In the genomic region with DNA sequence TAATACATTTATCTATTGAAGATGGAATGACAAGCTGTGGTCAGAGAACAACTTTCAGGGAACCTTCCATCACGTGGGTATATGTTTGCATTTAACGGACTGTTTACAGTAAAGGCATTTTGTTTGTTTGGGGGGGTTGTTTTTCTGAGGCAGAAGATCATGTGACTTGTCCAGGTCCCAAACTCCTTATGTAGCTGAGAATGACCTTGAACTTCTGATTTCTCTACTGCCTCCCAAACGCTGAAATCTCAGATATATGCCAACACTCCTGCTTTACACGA, we compare ENCODE assay signal across 9 mouse cellular contexts. TPM values are rescaled to one million over a fixed set of nuclear protein-coding genes. Genes with fewer than 3 reads are reported as not detected.
DNase-seq lines count a peak whose midpoint lies in the region; ATAC-seq and TF ChIP-seq lines count a peak whose summit lies in the region.
"Had no signal": no experiment of that assay in that cellular context is flagged by ENCODE, and none has a peak within 500 bp of the region (broad histone marks: within the 10 kb centered on the region; RNA-seq: fewer than 3 reads in every experiment).

No protein-coding gene starts in this region.

- H3K4me2 ChIP-seq in heart, embryonic 13.5 days: peak overlapping the region; percentile 89
- H3K4me2 ChIP-seq in forebrain, embryonic 15.5 days (replicated peaks): peak overlapping the region; percentile 70
- peak overlapping the region; percentile 85 for H3K4me2 ChIP-seq in liver, embryonic 16.5 days (ENCODE audit: low read depth, low read length)

- no peak overlapping the region for H3K27ac ChIP-seq in heart, embryonic 13.5 days (replicated peaks)
- peak overlapping the region; percentile 49 for H3K27ac ChIP-seq in ES-Bruce4 (ENCODE audit: insufficient read depth, low read length)
- H3K27ac ChIP-seq in forebrain, embryonic 15.5 days (replicated peaks): no peak overlapping the region
- H3K27ac ChIP-seq in liver, embryonic 16.5 days (ENCODE audit: low read length): no peak overlapping the region
- H3K27ac ChIP-seq in thymus, adult 2 months (ENCODE audit: control insufficient read depth, insufficient read depth, low read length): no peak overlapping the region

- H3K4me3 ChIP-seq in heart, embryonic 13.5 days: peak overlapping the region; percentile 98
- H3K4me3 ChIP-seq in ES-Bruce4 (ENCODE audit: low read depth, low read length): peak overlapping the region; percentile 21; the same call in 1 of the 2 replicates
- peak overlapping the region; percentile 73 for H3K4me3 ChIP-seq in forebrain, embryonic 15.5 days
- peak overlapping the region; percentile 97 for H3K4me3 ChIP-seq in liver, embryonic 16.5 days (ENCODE audit: low read depth, low read length)
- H3K4me3 ChIP-seq in thymus, adult 2 months (ENCODE audit: control insufficient read depth, insufficient read depth, low read length): no peak overlapping the region

- peaks cover 17% of the 10 kb centered on the region for H3K4me1 ChIP-seq in heart, embryonic 13.5 days
- no peaks in the 10 kb centered on the region for H3K4me1 ChIP-seq in ES-Bruce4 (ENCODE audit: control insufficient read depth, insufficient read depth, low read length)
- peaks cover 14% of the 10 kb centered on the region for H3K4me1 ChIP-seq in forebrain, embryonic 15.5 days
- H3K4me1 ChIP-seq in liver, embryonic 16.5 days (ENCODE audit: control insufficient read depth, low read depth, low read length): peaks cover 16% of the 10 kb centered on the region
- peaks cover 2% of the 10 kb centered on the region; the same call in 1 of the 2 replicates for H3K4me1 ChIP-seq in thymus, adult 2 months (replicated peaks; ENCODE audit: control insufficient read depth, insufficient read depth, low read length)

- no peak for TF ChIP-seq EP300 in ES-Bruce4 (IDR thresholded peaks at IDR 0.05; ENCODE audit: insufficient read depth, low read depth, low read length)

- DNase-seq in heart, postnatal 25 days (ENCODE audit: low spot score): no peak
- DNase-seq in thymus, adult 2 months: no peak
- no peak for DNase-seq in urinary bladder, postnatal 10 days (ENCODE audit: low spot score)
- no peak for DNase-seq in lung, postnatal 36 days

- TF ChIP-seq POLR2A in ES-Bruce4 (IDR thresholded peaks at IDR 0.05; ENCODE audit: insufficient read depth, low read length): no peak
- no peak for TF ChIP-seq POLR2A in thymus, adult 2 months (IDR thresholded peaks at IDR 0.05; ENCODE audit: control insufficient read depth, extremely low read depth, insufficient read depth, low read length, poor library complexity)

- TF ChIP-seq CTCF in ES-Bruce4 (IDR thresholded peaks at IDR 0.05; ENCODE audit: low read depth, low read length): no peak
- TF ChIP-seq CTCF in thymus, adult 2 months (IDR thresholded peaks at IDR 0.05; ENCODE audit: borderline replicate concordance, control insufficient read depth, extremely low read depth, insufficient read depth, low read length, poor library complexity): no peak

- no peaks in the 10 kb centered on the region for H3K27me3 ChIP-seq in heart, embryonic 13.5 days (replicated peaks)
- no peaks in the 10 kb centered on the region for H3K27me3 ChIP-seq in ES-Bruce4 (ENCODE audit: control insufficient read depth, insufficient read depth, low read length, poor library complexity, severe bottlenecking)
- H3K27me3 ChIP-seq in forebrain, embryonic 15.5 days: no peaks in the 10 kb centered on the region
- H3K27me3 ChIP-seq in liver, embryonic 16.5 days (ENCODE audit: control insufficient read depth, insufficient read depth, low read depth, low read length): no peaks in the 10 kb centered on the region
- no peaks in the 10 kb centered on the region for H3K27me3 ChIP-seq in thymus, adult 2 months (ENCODE audit: control insufficient read depth, insufficient read depth, low read length)
- H3K27me3 ChIP-seq: Patski had no signal

- ATAC-seq in heart, embryonic 13.5 days (ENCODE audit: extremely low read depth, insufficient number of reproducible peaks, low FRiP score, low TSS enrichment): no peak
- peak; percentile 39 for ATAC-seq in forebrain, embryonic 15.5 days (replicated peaks)
- ATAC-seq in liver, embryonic 16.5 days (ENCODE audit: low read depth): no peak

- H3K9ac ChIP-seq in heart, embryonic 13.5 days: peak overlapping the region; percentile 91
- peak overlapping the region; percentile 90 for H3K9ac ChIP-seq in ES-Bruce4 (ENCODE audit: low read depth, poor library complexity, severe bottlenecking)
- peak overlapping the region; percentile 79; the same call in 1 of the 2 replicates for H3K9ac ChIP-seq in forebrain, embryonic 15.5 days (replicated peaks)
- H3K9ac ChIP-seq in liver, embryonic 16.5 days (ENCODE audit: low read depth, low read length): no peak overlapping the region

- intact Hi-C loops in heart, postnatal 25 days (cut with DNase I): loop anchor here (2.0 kb wide), 1 partner anchor 55 kb away; a partner anchor contains a TSS

- WGBS in heart, embryonic 13.5 days: 27% methylated on average over 4 of the region's 4 CpGs
- 27% methylated on average over 4 of the region's 4 CpGs for WGBS in forebrain, embryonic 15.5 days
- WGBS in liver, embryonic 16.5 days (ENCODE audit: insufficient replicate concordance): 20% methylated on average over 4 of the region's 4 CpGs
- WGBS in thymus, adult 2 months: 32% methylated on average over 4 of the region's 4 CpGs

- peaks cover 22% of the 10 kb centered on the region for H3K36me3 ChIP-seq in heart, embryonic 13.5 days
- no peaks in the 10 kb centered on the region for H3K36me3 ChIP-seq in ES-Bruce4 (ENCODE audit: control insufficient read depth, insufficient read depth, low read length, poor library complexity, severe bottlenecking)
- H3K36me3 ChIP-seq in forebrain, embryonic 15.5 days: no peaks in the 10 kb centered on the region
- no peaks in the 10 kb centered on the region for H3K36me3 ChIP-seq in liver, embryonic 16.5 days (ENCODE audit: control insufficient read depth, insufficient read depth)
- H3K36me3 ChIP-seq in thymus, adult 2 months (ENCODE audit: control insufficient read depth, insufficient read depth, low read length): no peaks in the 10 kb centered on the region

- no peaks in the 10 kb centered on the region for H3K9me3 ChIP-seq in heart, embryonic 13.5 days
- no peaks in the 10 kb centered on the region for H3K9me3 ChIP-seq in ES-Bruce4 (replicated peaks; ENCODE audit: control insufficient read depth, insufficient read depth, low read length, poor library complexity, severe bottlenecking)
- H3K9me3 ChIP-seq in forebrain, embryonic 15.5 days: no peaks in the 10 kb centered on the region
- H3K9me3 ChIP-seq in liver, embryonic 16.5 days (replicated peaks; ENCODE audit: control insufficient read depth, low read length): no peaks in the 10 kb centered on the region

RNA-seq across cellular contexts. Expression of a gene that starts 0.5 kb away (rescaled TPM):
- polyA plus RNA-seq in heart, embryonic 13.5 days (2015; fragmentation: Nextera tagmentation; extraction: Ambion mirVana): 57.9 and 59.3 TPM in 2 replicates
- 10 to 100 TPM; 27.5 to 30.4 TPM for total RNA-seq in heart, postnatal 25 days (2021)
- polyA plus RNA-seq in ES-Bruce4 (2011; ENCODE audit: insufficient read depth, insufficient read length, low read depth, missing spikeins): 146 and 160 TPM in 2 replicates
- 44.2 and 46.5 TPM in 2 replicates for polyA plus RNA-seq in forebrain, embryonic 15.5 days (2015; fragmentation: Nextera tagmentation; extraction: Ambion mirVana)
- 31.6 and 36.1 TPM in 2 replicates for polyA plus RNA-seq in liver, embryonic 16.5 days (2015; fragmentation: Nextera tagmentation; extraction: Ambion mirVana)
- 20.0 and 27.9 TPM in 2 replicates for polyA plus RNA-seq in thymus, adult 2 months (2012; rRNA removed)

RNA-seq across cellular contexts. Expression of a gene that starts 12.1 kb away (rescaled TPM):
- 0.09 and 0.51 TPM in 2 replicates for polyA plus RNA-seq in heart, embryonic 13.5 days (2015; fragmentation: Nextera tagmentation; extraction: Ambion mirVana)
- under 1 TPM in 1 of 2 experiments, not detected in 1; 0.31 TPM for total RNA-seq in heart, postnatal 25 days (2021)
- not detected in 2 replicates for polyA plus RNA-seq in ES-Bruce4 (2011; ENCODE audit: insufficient read depth, insufficient read length, low read depth, missing spikeins)
- 0.08 TPM in 1 of 2 replicates, not detected in the other for polyA plus RNA-seq in forebrain, embryonic 15.5 days (2015; fragmentation: Nextera tagmentation; extraction: Ambion mirVana)
- 14.1 and 14.4 TPM in 2 replicates for polyA plus RNA-seq in liver, embryonic 16.5 days (2015; fragmentation: Nextera tagmentation; extraction: Ambion mirVana)
- polyA plus RNA-seq in thymus, adult 2 months (2012; rRNA removed): 1.1 and 1.6 TPM in 2 replicates

RNA-seq across cellular contexts. Expression of a gene that starts 55.2 kb away (rescaled TPM):
- 607 and 662 TPM in 2 replicates for polyA plus RNA-seq in heart, embryonic 13.5 days (2015; fragmentation: Nextera tagmentation; extraction: Ambion mirVana)
- total RNA-seq in heart, postnatal 25 days (2021): 100 to 1,000 TPM; 612 to 670 TPM
- 573 and 625 TPM in 2 replicates for polyA plus RNA-seq in ES-Bruce4 (2011; ENCODE audit: insufficient read depth, insufficient read length, low read depth, missing spikeins)
- 635 and 693 TPM in 2 replicates for polyA plus RNA-seq in forebrain, embryonic 15.5 days (2015; fragmentation: Nextera tagmentation; extraction: Ambion mirVana)
- 482 and 527 TPM in 2 replicates for polyA plus RNA-seq in liver, embryonic 16.5 days (2015; fragmentation: Nextera tagmentation; extraction: Ambion mirVana)
- 342 and 364 TPM in 2 replicates for polyA plus RNA-seq in thymus, adult 2 months (2012; rRNA removed)

RNA-seq across cellular contexts. Expression of a gene that starts 55.3 kb away (rescaled TPM):
- polyA plus RNA-seq in heart, embryonic 13.5 days (2015; fragmentation: Nextera tagmentation; extraction: Ambion mirVana): 50.2 and 58.5 TPM in 2 replicates
- total RNA-seq in heart, postnatal 25 days (2021): 10 to 100 TPM; 50.8 to 52.3 TPM
- 45.7 and 53.5 TPM in 2 replicates for polyA plus RNA-seq in ES-Bruce4 (2011; ENCODE audit: insufficient read depth, insufficient read length, low read depth, missing spikeins)
- polyA plus RNA-seq in forebrain, embryonic 15.5 days (2015; fragmentation: Nextera tagmentation; extraction: Ambion mirVana): 62.5 and 69.0 TPM in 2 replicates
- polyA plus RNA-seq in liver, embryonic 16.5 days (2015; fragmentation: Nextera tagmentation; extraction: Ambion mirVana): 28.2 and 35.1 TPM in 2 replicates
- 14.7 and 17.3 TPM in 2 replicates for polyA plus RNA-seq in thymus, adult 2 months (2012; rRNA removed)
